Mouse (Mus musculus) gastrocnemius, postnatal 4 days (tissue): ENCODE data around the gene Hsfy2. TPM values are rescaled to one million over a fixed set of nuclear protein-coding genes. Genes with fewer than 3 reads are reported as not detected.

Experiments used
- DNase-seq, 2 experiments: peaks; one replicate each; pipeline ENCODE4 v3.0.0; 2021 to 2022; ENCODE audit warnings: low spot score in 2 of 2, mixed read lengths in 2 of 2
- long read RNA-seq, 2 experiments: library from polyadenylated mRNA; stranded (forward); transcript quantifications; one replicate each; pipeline ENCODE4 v2.0.0; 2021
- total RNA-seq, 2 experiments: library from RNA; stranded (reverse); gene quantifications; 2 replicates each; pipeline ENCODE4 v1.2.3; 2021

The Hsfy2 gene
- total RNA-seq: not detected
- long read RNA-seq, experiment 1: 0 reads
- long read RNA-seq, experiment 2: 0 reads

DNA sequence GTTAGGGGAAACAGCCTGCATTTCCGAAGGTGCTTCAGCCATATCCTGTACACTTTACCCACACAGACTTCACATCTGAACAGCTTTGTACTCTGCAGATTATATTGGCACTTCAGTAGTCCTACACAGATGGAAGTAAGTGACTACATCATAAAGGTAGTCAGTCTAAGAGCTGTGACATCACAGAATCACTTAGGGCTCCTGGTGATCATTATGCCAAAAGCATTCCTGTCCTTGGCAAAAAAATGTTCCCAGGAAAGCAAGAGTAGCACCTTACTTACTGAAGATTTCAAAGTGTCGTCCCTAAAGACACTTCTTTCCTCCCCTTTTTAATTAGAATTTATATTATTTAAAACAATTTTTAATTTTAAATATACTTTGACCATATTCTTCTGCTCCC lies at the start of gene Hsfy2:
TSS of gene Hsfy2 (minus strand) at position 101 of the 400 bp plus-strand sequence.
- DNase-seq: no peak

DNA sequence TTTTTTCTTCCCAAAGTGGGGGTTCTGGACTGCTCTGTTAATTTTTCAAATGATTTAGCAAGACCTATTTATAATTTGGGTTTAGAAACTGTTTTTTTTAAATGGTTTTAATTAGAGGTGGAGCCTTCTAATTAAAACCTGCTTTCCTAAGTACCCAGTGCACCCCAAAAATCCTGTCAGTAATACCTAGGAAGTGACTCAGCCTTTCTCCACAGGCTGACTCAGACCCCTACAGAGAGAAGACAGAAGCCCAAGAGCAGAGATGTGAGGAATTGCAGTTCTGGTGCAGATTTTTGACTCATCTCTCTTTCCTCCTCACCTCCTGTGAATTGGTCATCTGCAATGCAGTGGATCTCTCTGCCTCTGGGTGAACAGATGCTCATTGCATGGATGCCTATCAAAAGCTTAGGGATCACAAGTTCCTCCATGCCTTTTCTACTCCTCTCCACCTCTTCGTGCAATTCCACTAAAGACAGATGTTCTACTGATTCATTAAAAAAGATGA lies 47.9 kb upstream of the Hsfy2 start:
- no peak for DNase-seq

DNA sequence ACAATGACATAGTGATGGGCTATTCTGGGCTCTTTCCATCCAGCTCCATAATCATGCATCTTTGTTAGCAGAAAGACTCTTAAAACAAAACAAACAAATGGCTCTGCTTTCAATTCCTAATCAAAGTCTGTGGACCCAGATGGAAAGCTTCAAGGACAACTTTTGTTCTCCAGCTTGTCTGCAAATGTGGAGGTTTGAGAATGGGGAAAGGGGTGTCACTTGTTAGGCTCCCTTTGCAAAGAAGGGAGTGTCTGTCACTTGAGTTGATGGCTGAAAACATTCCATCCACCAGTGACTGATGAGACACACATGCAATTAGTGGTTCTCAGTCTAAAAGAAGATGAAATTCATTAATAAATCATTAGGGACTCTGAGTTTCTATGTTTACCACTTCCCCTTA lies 47.3 kb upstream of the Hsfy2 start:
- no peak for DNase-seq

DNA sequence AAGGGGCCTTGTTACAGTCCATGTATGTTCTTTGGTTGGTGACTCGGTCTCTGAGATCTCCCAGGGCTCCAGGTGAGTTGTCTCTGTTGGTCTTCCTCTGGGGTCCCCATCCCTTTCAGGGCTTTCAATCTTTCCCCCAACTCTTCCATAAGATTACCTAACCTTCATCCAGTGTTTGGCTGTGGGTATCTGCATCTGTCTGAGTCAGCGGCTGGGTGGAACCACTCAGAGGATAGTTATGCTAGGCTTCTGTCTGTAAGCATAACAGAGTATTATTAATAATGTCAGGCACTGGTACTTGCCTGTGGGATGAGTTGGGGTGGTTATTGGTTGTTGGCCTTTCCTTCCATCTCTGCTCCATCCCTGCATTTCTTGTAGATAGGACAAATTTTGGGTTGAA lies 44.0 kb upstream of the Hsfy2 start:
- no peak for DNase-seq

DNA sequence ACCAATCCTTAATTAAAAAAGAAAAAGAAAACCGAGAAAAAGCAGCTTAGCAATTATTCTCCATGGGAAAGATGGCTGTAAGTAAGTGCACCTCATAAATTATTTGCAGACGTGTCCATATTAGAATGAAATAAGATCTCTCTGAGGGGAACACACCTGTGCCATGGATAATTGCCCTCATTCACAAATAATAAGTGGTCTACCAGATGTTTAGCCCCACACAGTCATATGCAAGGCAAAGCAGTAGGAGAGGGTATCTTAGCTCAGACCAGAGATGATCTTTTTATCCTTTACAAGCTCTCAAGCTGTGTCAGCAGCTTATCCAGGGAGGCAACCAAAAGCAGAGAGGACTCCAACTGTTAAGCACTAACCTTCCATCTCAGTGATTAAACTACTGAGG lies 38.0 kb upstream of the Hsfy2 start:
- no peak for DNase-seq

DNA sequence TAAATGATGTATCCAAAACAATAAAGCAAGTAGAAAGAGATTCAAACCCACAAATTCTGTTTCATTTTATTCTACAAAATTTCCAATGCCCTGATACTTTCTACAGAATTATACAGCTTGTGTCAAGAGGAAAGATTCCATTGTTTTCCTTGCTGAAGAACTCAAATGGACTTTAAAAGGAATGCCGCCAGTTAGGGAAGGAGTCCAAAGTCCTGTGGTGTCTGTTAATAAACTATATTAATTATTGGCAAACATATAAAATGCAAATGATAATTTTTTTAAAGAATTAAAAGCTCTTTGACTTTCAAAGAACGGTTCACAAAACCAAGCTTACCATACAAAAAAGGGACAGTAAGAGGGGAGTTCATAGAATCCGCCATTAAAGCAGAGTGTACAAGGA lies 37.4 kb upstream of the Hsfy2 start:
- DNase-seq: no peak

DNA sequence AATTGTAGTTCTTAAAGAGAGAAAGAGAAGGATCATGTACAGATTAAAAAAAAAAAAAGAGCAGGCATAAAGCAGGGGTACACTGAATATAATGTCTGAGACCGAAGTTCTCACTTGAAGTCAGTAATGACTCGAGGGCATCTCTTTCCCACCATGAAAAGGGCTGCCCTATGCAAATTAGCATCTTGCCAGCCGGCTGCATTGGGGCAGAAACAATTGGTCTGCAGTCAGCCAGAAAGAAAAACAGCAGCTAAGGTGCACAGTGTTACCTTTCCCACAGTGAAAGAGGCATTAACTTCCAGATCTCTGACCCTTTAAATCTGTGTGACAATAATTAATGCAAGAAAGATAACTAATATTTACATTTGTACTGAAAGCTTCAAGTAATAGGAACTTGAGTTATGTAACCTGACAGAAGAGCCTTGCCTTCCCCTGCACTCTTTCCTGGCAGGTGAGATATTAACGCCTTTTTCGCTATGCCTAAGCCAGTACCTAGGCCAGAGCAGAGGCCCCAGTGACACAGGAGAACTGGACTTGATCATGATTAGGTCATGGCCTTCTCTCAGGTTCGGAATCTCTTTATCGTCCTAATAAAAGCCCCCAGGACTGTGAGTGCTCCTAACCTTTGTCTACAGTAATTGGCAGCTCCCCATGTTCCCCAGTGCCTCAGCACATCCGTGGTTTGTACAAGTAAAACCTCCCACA lies 34.2 kb upstream of the Hsfy2 start:
- no peak for DNase-seq

DNA sequence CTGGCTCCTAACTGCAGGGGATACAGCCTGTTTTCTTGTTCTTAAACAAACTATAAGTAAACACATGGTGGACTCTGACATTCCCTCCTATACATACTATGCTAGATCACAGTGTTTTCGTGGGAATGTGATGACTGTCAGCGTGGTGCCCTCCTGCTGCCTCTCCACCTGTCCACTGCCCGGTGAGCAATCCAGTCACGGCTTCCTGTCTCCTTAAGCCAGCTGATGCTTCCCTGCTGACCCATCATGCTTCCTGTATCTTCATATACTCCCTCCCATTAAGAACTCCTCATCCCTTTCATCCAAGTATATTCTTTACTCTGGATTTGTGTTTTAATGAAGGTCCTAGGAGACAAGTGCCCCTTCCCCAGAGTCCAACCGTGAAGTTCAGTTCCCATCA lies 33.3 kb upstream of the Hsfy2 start:
- no peak for DNase-seq

DNA sequence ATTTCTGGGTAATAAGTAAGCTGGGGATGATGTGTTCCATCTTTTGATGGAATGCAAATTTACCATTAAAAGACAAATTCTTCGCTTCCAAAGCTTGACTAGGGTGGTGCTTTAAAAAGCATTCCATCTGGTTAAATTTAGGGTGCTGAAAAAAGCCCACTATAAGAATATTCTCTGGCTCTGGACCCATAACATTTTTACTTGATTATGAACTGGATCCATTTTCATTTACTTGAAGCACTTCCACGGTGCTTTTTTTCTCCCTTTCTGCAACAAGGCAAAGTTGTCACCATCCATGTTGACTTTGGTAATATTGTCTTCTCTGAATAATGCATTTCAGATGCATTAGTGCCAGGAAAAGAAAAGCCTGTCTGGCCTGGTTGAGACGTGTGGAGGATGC lies 27.4 kb upstream of the Hsfy2 start:
- DNase-seq: no peak

DNA sequence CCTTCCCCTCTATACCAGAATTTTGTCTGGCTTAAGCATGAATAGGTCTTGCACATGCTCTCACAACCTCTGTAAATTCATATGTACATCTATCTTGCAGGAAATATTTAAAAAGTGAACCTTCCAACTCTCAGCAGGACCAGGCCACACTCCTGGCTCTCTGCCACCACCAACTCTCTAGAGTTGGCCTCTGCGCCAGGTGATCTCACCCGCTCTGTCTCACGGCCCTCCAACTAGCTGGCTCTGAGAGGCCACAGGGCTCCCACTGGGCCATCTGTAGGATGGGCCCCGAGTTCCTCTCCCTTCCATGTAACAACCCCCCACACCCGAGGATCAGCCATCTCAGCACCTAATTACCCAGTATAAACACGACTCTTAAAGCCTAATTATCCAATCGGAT lies 10.4 kb downstream of the Hsfy2 start:
- DNase-seq: no peak

DNA sequence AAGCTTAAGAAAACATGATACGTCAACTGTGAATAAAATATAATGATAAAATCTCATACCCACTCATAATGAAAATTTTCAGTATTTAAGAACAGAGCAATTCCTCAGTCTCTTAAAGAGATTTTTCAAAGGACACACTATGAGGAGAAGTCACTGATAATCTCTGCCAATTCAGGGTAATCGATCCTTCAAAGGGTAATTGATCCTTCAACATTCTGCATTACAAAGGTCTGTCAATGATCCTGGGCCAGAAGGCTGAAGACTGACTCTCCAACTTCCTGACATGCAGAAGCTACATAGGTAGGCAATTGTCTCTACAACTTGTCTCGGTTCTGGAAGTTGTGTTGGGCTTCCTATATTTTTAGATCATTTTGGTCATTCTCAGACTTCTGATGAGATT lies 12.9 kb downstream of the Hsfy2 start:
- no peak for DNase-seq

DNA sequence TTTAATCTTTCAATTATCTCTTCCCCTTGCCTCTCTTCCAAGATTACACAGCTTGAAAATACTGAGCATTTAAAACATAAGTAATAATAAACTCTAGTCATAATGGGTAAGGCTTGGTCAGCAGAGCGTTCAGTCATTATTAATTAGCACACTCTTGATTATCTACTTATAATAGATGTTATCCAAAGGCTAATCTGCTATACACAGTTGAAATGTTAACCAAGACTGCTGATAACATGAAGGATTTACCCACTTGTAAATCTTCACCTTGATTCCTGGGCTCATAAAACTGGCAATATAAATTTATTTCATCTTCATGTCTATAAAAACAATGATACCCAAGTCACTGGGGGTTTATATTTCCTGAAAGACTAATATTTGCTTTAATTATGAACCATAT lies 24.9 kb downstream of the Hsfy2 start:
- DNase-seq: no peak
